Mouse (Mus musculus): Measurements from ENCODE around the gene 1700020L24Rik. TPM values are rescaled to one million over a fixed set of nuclear protein-coding genes. Genes with fewer than 3 reads are reported as not detected.

The 1700020L24Rik gene
- 0.29 and 0.68 TPM in 2 replicates for polyA plus RNA-seq (2014; fragmentation: Nextera tagmentation; extraction: Ambion mirVana)

DNA sequence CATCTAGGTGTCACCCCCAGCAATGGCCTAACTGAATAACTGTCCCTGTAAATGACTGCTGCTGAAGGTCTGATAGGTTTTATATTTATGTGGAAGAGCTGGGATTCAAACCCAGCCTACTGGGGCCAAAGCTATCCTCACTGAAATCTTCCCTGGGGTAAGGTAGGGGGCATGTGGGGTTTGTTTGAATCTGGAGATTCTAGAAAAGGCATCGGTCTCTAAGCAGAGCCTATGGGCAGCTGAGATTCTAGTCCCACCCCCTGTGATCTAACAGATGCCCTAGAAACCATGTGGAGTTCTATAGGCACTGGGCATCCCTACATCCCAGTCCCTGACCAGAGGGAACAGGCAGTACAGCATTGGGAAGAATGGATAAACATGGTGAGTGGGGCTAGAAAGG lies at the start of gene 1700020L24Rik:
Gene 1700020L24Rik, plus strand, starts transcription at position 301 of the 400 bp plus-strand sequence.
- Histone ChIP-seq H3K4me3 (ENCODE audit: low read depth, low read length) (no peak within 1 kb of the TSS), H3K4me2 (ENCODE audit: low read depth, low read length, severe bottlenecking) (no peak within 1 kb of the TSS), H3K4me1 (replicated peaks; ENCODE audit: control insufficient read depth, insufficient read depth, low read length) (no peaks in the 10 kb centered on the region), H3K36me3 (ENCODE audit: control insufficient read depth, insufficient read depth, low read length) (no peaks in the 10 kb centered on the region), H3K9me3 (ENCODE audit: control insufficient read depth, low read length) (no peaks in the 10 kb centered on the region), H3K27me3 (ENCODE audit: control insufficient read depth, insufficient read depth, low read length) (peaks cover 14% of the 10 kb centered on the region), H3K27ac (ENCODE audit: low read depth, low read length) (no peak within 1 kb of the TSS), H3K9ac (ENCODE audit: low read length) (no peak within 1 kb of the TSS)
- DNase-seq (ENCODE audit: low spot score) (no peak), ATAC-seq (replicated peaks; ENCODE audit: low FRiP score) (no peak)
- WGBS = 93% methylated on average over 1 of the region's 1 CpGs

DNA sequence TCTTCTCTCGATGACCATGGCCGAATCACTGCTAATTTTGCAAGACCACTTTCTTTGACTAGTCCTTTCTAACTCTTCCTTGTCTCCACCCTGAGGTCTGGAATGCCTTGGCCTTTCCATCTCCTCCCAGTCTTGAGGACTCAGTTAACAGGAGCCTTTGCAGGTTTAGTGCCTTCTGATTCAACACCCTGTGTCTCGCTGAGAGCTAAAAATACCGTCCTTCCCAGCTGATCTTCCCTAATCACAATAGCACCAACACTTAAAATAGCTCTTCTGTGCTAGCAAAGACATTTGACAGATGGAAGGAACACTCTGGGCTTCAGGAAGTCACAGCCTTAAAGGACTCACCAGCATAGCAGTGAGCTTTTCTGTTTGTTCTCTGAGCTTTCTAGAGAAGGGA lies 44.4 kb upstream of the 1700020L24Rik start:
- Histone ChIP-seq H3K27me3 (ENCODE audit: control insufficient read depth, insufficient read depth, low read length) (no peaks in the 10 kb centered on the region), H3K4me3 (ENCODE audit: low read depth, low read length) (no peak overlapping the region), H3K9me3 (ENCODE audit: control insufficient read depth, low read length) (no peaks in the 10 kb centered on the region), H3K36me3 (ENCODE audit: control insufficient read depth, insufficient read depth, low read length) (peaks cover 4% of the 10 kb centered on the region; the same call in 1 of the 2 replicates), H3K9ac (ENCODE audit: low read length) (no peak overlapping the region), H3K27ac (ENCODE audit: low read depth, low read length) (no peak overlapping the region), H3K4me1 (replicated peaks; ENCODE audit: control insufficient read depth, insufficient read depth, low read length) (peaks cover 7% of the 10 kb centered on the region), H3K4me2 (ENCODE audit: low read depth, low read length, severe bottlenecking) (no peak overlapping the region)
- DNase-seq (ENCODE audit: low spot score) = no peak
- WGBS = 92% methylated on average over 4 of the region's 4 CpGs
- no peak for ATAC-seq (replicated peaks; ENCODE audit: low FRiP score)

DNA sequence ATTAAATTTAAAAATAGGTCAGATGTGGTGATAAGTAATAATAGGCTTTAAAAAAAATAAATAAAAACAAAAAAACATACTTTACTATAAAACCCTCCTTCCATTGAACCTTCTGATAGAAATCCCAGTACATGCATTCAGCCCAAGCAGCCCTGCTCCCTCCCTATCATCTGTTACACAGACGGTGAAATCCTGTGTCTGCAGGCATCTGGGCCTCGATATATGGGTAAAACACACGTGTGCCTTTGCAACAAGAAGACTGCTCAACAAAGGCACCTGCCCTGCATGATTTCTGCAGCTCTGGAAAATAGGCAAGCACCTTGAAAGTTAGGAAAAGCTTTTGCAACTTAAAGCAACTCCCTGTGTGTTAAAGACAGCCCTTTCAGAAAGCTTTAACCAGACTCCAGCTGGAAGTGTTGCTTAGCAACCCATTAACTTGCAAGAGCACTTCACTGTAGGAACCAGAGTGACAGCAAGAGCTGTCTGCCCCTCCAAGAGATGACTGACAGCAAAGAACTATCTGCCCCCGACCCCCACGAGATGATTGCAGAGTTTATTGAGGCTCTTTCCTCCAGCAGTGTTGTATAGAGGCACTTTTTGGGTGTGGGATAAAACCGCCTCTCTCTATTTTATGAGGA lies 42.6 kb upstream of the 1700020L24Rik start:
- ATAC-seq (replicated peaks; ENCODE audit: low FRiP score) (peak; percentile 49; the same call in 1 of the 2 replicates), DNase-seq (ENCODE audit: low spot score) (no peak)
- Histone ChIP-seq H3K27ac (ENCODE audit: low read depth, low read length) (no peak overlapping the region), H3K4me2 (ENCODE audit: low read depth, low read length, severe bottlenecking) (no peak overlapping the region), H3K4me1 (replicated peaks; ENCODE audit: control insufficient read depth, insufficient read depth, low read length) (peaks cover 7% of the 10 kb centered on the region), H3K27me3 (ENCODE audit: control insufficient read depth, insufficient read depth, low read length) (no peaks in the 10 kb centered on the region), H3K9ac (ENCODE audit: low read length) (no peak overlapping the region), H3K36me3 (ENCODE audit: control insufficient read depth, insufficient read depth, low read length) (peaks cover 4% of the 10 kb centered on the region; the same call in 1 of the 2 replicates), H3K4me3 (ENCODE audit: low read depth, low read length) (no peak overlapping the region), H3K9me3 (ENCODE audit: control insufficient read depth, low read length) (no peaks in the 10 kb centered on the region)
- WGBS = 21% methylated on average over 6 of the region's 6 CpGs

DNA sequence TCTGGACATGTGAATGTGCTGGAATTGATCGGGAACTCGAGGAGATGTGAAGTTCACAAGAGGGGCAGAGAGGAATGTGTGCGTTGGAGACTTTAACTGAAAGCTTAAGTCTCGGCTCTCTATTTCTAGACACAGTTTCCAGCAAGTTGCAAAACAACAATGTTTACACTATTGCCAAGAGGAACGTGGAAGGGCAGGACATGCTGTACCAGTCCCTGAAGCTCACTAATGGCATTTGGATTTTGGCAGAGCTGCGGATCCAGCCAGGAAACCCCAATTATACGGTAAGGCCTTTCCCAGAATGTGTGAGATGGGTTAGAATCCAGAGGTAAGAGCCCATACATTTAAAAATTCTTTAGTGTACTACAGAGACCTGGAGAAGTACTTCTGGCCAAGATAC lies 39.9 kb upstream of the 1700020L24Rik start:
- Histone ChIP-seq H3K9ac (ENCODE audit: low read length) (no peak overlapping the region), H3K4me2 (ENCODE audit: low read depth, low read length, severe bottlenecking) (no peak overlapping the region), H3K27ac (ENCODE audit: low read depth, low read length) (no peak overlapping the region), H3K27me3 (ENCODE audit: control insufficient read depth, insufficient read depth, low read length) (no peaks in the 10 kb centered on the region), H3K9me3 (ENCODE audit: control insufficient read depth, low read length) (no peaks in the 10 kb centered on the region), H3K36me3 (ENCODE audit: control insufficient read depth, insufficient read depth, low read length) (no peaks in the 10 kb centered on the region; the same call in 1 of the 2 replicates), H3K4me3 (ENCODE audit: low read depth, low read length) (no peak overlapping the region), H3K4me1 (replicated peaks; ENCODE audit: control insufficient read depth, insufficient read depth, low read length) (peaks cover 7% of the 10 kb centered on the region)
- ATAC-seq (replicated peaks; ENCODE audit: low FRiP score) = no peak
- DNase-seq (ENCODE audit: low spot score) = no peak
- 92% methylated on average over 7 of the region's 7 CpGs for WGBS

- no peak overlapping the region for H3K9ac ChIP-seq (ENCODE audit: low read length)
- H3K27me3 ChIP-seq (ENCODE audit: control insufficient read depth, insufficient read depth, low read length) = no peaks in the 10 kb centered on the region
- H3K27ac ChIP-seq (ENCODE audit: low read depth, low read length) = no peak overlapping the region
- H3K4me3 ChIP-seq (ENCODE audit: low read depth, low read length) = no peak overlapping the region
- peaks cover 7% of the 10 kb centered on the region for H3K4me1 ChIP-seq (replicated peaks; ENCODE audit: control insufficient read depth, insufficient read depth, low read length)
- DNase-seq (ENCODE audit: low spot score) (no peak), ATAC-seq (replicated peaks; ENCODE audit: low FRiP score) (no peak)
- H3K9me3 ChIP-seq (ENCODE audit: control insufficient read depth, low read length) = no peaks in the 10 kb centered on the region
- WGBS = 84% methylated on average over 5 of the region's 5 CpGs
- no peak overlapping the region for H3K4me2 ChIP-seq (ENCODE audit: low read depth, low read length, severe bottlenecking)
- H3K36me3 ChIP-seq (ENCODE audit: control insufficient read depth, insufficient read depth, low read length) = no peaks in the 10 kb centered on the region; the same call in 1 of the 2 replicates
These were observed 38.8 kb upstream of the 1700020L24Rik start for GRCm38 (mm10) chr11:83398724-83399123.

DNA sequence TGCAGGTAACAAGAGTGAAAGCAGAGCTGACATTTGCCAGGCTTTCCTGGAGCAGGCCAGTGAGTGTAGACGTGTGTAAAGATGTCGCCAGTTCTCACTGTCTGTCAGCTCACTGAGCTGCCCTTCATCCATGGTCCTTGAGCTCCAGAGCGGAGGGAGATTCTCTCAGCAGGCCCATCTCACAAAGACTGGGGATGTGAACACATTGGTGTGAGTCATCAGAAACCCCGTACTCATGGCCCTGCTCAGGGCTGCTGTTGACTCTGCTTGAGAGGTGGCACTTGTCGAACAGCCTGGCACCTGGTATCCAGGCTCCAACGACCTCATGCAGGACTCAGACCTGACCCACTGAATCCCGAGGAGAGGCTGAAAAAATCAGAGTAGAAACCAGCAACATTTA lies 33.7 kb upstream of the 1700020L24Rik start:
- H3K36me3 ChIP-seq (ENCODE audit: control insufficient read depth, insufficient read depth, low read length) = no peaks in the 10 kb centered on the region
- H3K27me3 ChIP-seq (ENCODE audit: control insufficient read depth, insufficient read depth, low read length) = no peaks in the 10 kb centered on the region
- H3K27ac ChIP-seq (ENCODE audit: low read depth, low read length) = no peak overlapping the region
- no peaks in the 10 kb centered on the region for H3K4me1 ChIP-seq (replicated peaks; ENCODE audit: control insufficient read depth, insufficient read depth, low read length)
- DNase-seq (ENCODE audit: low spot score) (no peak), ATAC-seq (replicated peaks; ENCODE audit: low FRiP score) (no peak)
- no peak overlapping the region for H3K4me3 ChIP-seq (ENCODE audit: low read depth, low read length)
- WGBS = 82% methylated on average over 7 of the region's 7 CpGs
- no peaks in the 10 kb centered on the region for H3K9me3 ChIP-seq (ENCODE audit: control insufficient read depth, low read length)
- H3K9ac ChIP-seq (ENCODE audit: low read length) = no peak overlapping the region
- H3K4me2 ChIP-seq (ENCODE audit: low read depth, low read length, severe bottlenecking) = no peak overlapping the region

GRCm38 (mm10) chr11:83406391-83406790 lies 31.1 kb upstream of the 1700020L24Rik start:
- Histone ChIP-seq H3K4me2 (ENCODE audit: low read depth, low read length, severe bottlenecking) (no peak overlapping the region), H3K27me3 (ENCODE audit: control insufficient read depth, insufficient read depth, low read length) (no peaks in the 10 kb centered on the region), H3K36me3 (ENCODE audit: control insufficient read depth, insufficient read depth, low read length) (no peaks in the 10 kb centered on the region), H3K4me3 (ENCODE audit: low read depth, low read length) (no peak overlapping the region), H3K9ac (ENCODE audit: low read length) (no peak overlapping the region), H3K27ac (ENCODE audit: low read depth, low read length) (no peak overlapping the region), H3K9me3 (ENCODE audit: control insufficient read depth, low read length) (no peaks in the 10 kb centered on the region), H3K4me1 (replicated peaks; ENCODE audit: control insufficient read depth, insufficient read depth, low read length) (peaks cover 4% of the 10 kb centered on the region; the same call in 1 of the 2 replicates)
- 79% methylated on average over 3 of the region's 3 CpGs for WGBS
- ATAC-seq (replicated peaks; ENCODE audit: low FRiP score) (no peak), DNase-seq (ENCODE audit: low spot score) (no peak)

DNA sequence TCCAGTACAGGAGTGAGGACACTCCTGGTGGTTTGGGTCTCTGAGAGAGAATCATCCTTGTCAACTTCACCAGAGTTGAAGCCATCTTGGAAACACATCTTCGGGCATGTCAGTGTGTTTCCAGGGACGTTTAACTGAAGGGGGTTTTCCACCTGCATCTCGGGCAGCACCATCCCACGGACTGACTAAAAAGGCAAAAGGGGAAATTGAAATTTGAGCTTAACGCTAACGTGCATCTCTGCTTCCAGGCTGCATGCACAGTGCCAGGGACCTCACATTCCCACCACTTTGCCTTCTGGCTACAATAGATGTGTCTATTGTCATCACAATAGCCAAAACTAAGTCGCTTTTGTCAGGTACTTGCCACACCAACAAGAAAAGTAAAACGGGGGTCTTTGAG lies 29.2 kb upstream of the 1700020L24Rik start:
- H3K27ac ChIP-seq (ENCODE audit: low read depth, low read length) = no peak overlapping the region
- DNase-seq (ENCODE audit: low spot score) (no peak), ATAC-seq (replicated peaks; ENCODE audit: low FRiP score) (no peak)
- H3K9ac ChIP-seq (ENCODE audit: low read length) = no peak overlapping the region
- no peaks in the 10 kb centered on the region for H3K36me3 ChIP-seq (ENCODE audit: control insufficient read depth, insufficient read depth, low read length)
- no peak overlapping the region for H3K4me2 ChIP-seq (ENCODE audit: low read depth, low read length, severe bottlenecking)
- H3K9me3 ChIP-seq (ENCODE audit: control insufficient read depth, low read length) = no peaks in the 10 kb centered on the region
- 50% methylated on average over 8 of the region's 8 CpGs for WGBS
- no peaks in the 10 kb centered on the region for H3K27me3 ChIP-seq (ENCODE audit: control insufficient read depth, insufficient read depth, low read length)
- H3K4me1 ChIP-seq (replicated peaks; ENCODE audit: control insufficient read depth, insufficient read depth, low read length) = peaks cover 4% of the 10 kb centered on the region; the same call in 1 of the 2 replicates
- H3K4me3 ChIP-seq (ENCODE audit: low read depth, low read length) = no peak overlapping the region

Measured in forebrain, embryonic 11.5 days (tissue).